Mouse (Mus musculus): ENCODE measurements around the gene Scarf2. TPM values are rescaled to one million over a fixed set of nuclear protein-coding genes. Genes with fewer than 3 reads are reported as not detected.

The Scarf2 gene
- polyA plus RNA-seq, 2 experiments = 51.3 to 232 TPM

DNA sequence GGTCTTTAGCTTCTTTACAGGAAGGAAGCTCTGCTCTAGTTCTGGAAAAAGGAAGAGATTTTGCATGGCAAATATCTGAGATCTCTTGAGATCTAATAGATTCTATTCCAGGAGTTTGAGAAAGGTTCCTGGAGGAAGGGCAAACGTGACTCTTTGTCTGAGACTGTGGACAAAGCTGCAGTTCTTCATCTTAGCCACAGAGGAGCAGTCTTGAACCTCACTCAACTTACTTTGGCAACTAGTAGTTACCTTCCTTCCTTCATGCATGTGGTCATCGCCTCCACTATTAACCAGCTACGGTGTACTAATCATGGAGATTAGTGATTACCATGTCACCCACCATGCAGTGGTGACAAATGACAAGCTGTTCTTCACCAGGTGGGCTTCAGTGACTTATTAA, 11.7 kb upstream of the Scarf2 start:
- DNase-seq (ENCODE audit: low spot score) = no peak
- Histone ChIP-seq H3K27me3 (ENCODE audit: control insufficient read depth, insufficient read depth, low read length) (no peaks in the 10 kb centered on the region), H3K9me3 (ENCODE audit: control insufficient read depth, low read length) (no peaks in the 10 kb centered on the region)

DNA sequence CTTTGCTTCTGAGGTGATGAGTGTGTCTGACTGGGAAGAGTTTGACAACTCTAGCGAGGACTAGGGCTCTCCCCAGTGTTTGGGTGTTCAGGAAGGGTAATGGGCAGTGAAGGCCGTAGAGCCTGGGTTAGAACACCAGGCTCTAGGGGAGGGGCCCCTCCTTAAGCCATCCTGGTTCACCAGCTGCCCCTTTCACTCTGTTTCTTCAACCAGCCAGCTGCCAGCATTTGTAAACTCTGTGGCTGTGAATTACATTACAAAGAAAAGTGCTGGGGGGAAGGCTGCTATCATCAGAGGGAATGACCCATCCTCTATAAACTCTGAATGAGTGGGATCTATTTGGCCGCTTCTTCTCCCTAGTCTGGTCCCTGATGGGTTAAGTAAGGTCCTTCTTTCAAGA, 4.4 kb upstream of the Scarf2 start:
- Histone ChIP-seq H3K9me3 (ENCODE audit: control insufficient read depth, low read length) (no peaks in the 10 kb centered on the region), H3K4me2 (replicated peaks; ENCODE audit: low read depth, low read length, severe bottlenecking) (no peak overlapping the region), H3K4me3 (replicated peaks; ENCODE audit: low read length) (no peak overlapping the region), H3K27me3 (ENCODE audit: control insufficient read depth, insufficient read depth, low read length) (no peaks in the 10 kb centered on the region), H3K4me1 (ENCODE audit: control insufficient read depth, insufficient read depth, low read length) (peaks cover 12% of the 10 kb centered on the region), H3K9ac (ENCODE audit: low read depth, low read length, severe bottlenecking) (no peak overlapping the region), H3K27ac (replicated peaks; ENCODE audit: low read depth, low read length) (no peak overlapping the region), H3K36me3 (ENCODE audit: control insufficient read depth, insufficient read depth, low read length) (peaks cover 57% of the 10 kb centered on the region)
- WGBS = 49% methylated on average over 3 of the region's 3 CpGs
- no peak for TF ChIP-seq POLR2A (IDR thresholded peaks at IDR 0.05; ENCODE audit: borderline replicate concordance, extremely low read depth, insufficient read depth, insufficient read length)
- ATAC-seq (ENCODE audit: low FRiP score, low read depth) (no peak), DNase-seq (ENCODE audit: low spot score) (no peak)

More for the DNA sequence above, 11.7 kb upstream of the Scarf2 start:
- 48% methylated on average over 3 of the region's 3 CpGs for WGBS
- H3K9ac ChIP-seq (ENCODE audit: low read depth, low read length, severe bottlenecking) = no peak overlapping the region
- H3K4me1 ChIP-seq (ENCODE audit: control insufficient read depth, insufficient read depth, low read length) = no peaks in the 10 kb centered on the region
- peaks cover 90% of the 10 kb centered on the region for H3K36me3 ChIP-seq (ENCODE audit: control insufficient read depth, insufficient read depth, low read length)
- no peak for ATAC-seq (ENCODE audit: low FRiP score, low read depth)
- no peak overlapping the region for H3K4me2 ChIP-seq (replicated peaks; ENCODE audit: low read depth, low read length, severe bottlenecking)
- H3K4me3 ChIP-seq (replicated peaks; ENCODE audit: low read length) = no peak overlapping the region
- H3K27ac ChIP-seq (replicated peaks; ENCODE audit: low read depth, low read length) = no peak overlapping the region
- no peak for TF ChIP-seq POLR2A (IDR thresholded peaks at IDR 0.05; ENCODE audit: borderline replicate concordance, extremely low read depth, insufficient read depth, insufficient read length)

DNA sequence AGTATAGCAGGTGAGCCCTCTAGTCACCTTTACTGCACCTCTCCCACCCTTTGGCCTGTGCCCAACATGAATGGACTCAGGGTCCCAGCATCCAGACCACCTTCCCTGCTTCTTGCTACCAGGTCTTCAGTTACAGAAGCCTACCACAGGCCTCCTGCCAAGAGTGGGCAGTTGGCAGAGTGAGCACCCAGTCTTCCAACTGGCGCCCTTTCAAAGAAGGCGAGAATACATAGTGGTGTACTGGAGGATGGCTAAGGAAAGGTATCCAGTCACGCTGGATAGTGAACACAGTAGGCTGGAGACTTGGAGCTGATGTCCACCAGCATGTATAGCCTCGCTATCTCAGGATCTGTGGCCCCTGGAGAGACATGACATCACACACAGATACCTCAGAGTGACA, 3.0 kb upstream of the Scarf2 start:
- DNase-seq (ENCODE audit: low spot score) (no peak), ATAC-seq (ENCODE audit: low FRiP score, low read depth) (no peak)
- Histone ChIP-seq H3K9ac (ENCODE audit: low read depth, low read length, severe bottlenecking) (no peak overlapping the region), H3K4me1 (ENCODE audit: control insufficient read depth, insufficient read depth, low read length) (peaks cover 16% of the 10 kb centered on the region), H3K9me3 (ENCODE audit: control insufficient read depth, low read length) (no peaks in the 10 kb centered on the region), H3K4me3 (replicated peaks; ENCODE audit: low read length) (no peak overlapping the region), H3K27ac (replicated peaks; ENCODE audit: low read depth, low read length) (no peak overlapping the region), H3K27me3 (ENCODE audit: control insufficient read depth, insufficient read depth, low read length) (no peaks in the 10 kb centered on the region), H3K4me2 (replicated peaks; ENCODE audit: low read depth, low read length, severe bottlenecking) (no peak overlapping the region), H3K36me3 (ENCODE audit: control insufficient read depth, insufficient read depth, low read length) (peaks cover 45% of the 10 kb centered on the region)
- TF ChIP-seq POLR2A (IDR thresholded peaks at IDR 0.05; ENCODE audit: borderline replicate concordance, extremely low read depth, insufficient read depth, insufficient read length) = no peak
- WGBS = 88% methylated on average over 4 of the region's 4 CpGs

DNA sequence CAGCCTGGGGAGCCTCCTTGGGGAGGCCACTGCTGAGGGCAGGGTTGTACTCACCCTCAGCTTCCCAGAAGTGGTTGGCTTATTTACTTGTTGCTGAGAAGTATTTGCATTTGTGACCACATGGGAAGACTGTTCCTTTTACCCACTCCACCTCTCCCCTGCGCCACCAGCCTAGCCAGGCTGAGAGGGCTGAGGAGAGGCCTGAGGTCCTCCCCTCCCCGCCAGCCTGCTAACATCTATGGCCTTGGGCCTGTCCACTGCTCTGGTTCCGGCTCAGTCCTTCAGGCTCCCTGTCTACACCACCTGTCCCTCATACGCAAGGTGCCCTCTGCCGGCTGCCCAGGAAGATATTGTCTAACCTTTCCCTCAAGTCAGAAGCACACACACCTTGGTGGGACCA, 1.4 kb upstream of the Scarf2 start:
- Histone ChIP-seq H3K4me3 (replicated peaks; ENCODE audit: low read length) (no peak overlapping the region), H3K4me2 (replicated peaks; ENCODE audit: low read depth, low read length, severe bottlenecking) (no peak overlapping the region), H3K36me3 (ENCODE audit: control insufficient read depth, insufficient read depth, low read length) (peaks cover 36% of the 10 kb centered on the region), H3K9me3 (ENCODE audit: control insufficient read depth, low read length) (no peaks in the 10 kb centered on the region), H3K4me1 (ENCODE audit: control insufficient read depth, insufficient read depth, low read length) (peaks cover 30% of the 10 kb centered on the region), H3K27ac (replicated peaks; ENCODE audit: low read depth, low read length) (0 out of 2 replicates have a peak overlapping the region, but pooled peaks have one; percentile 96), H3K9ac (ENCODE audit: low read depth, low read length, severe bottlenecking) (no peak overlapping the region), H3K27me3 (ENCODE audit: control insufficient read depth, insufficient read depth, low read length) (no peaks in the 10 kb centered on the region)
- no peak for ATAC-seq (ENCODE audit: low FRiP score, low read depth)
- WGBS = 62% methylated on average over 5 of the region's 5 CpGs
- DNase-seq (ENCODE audit: low spot score) = no peak
- no peak for TF ChIP-seq POLR2A (IDR thresholded peaks at IDR 0.05; ENCODE audit: borderline replicate concordance, extremely low read depth, insufficient read depth, insufficient read length)

DNA sequence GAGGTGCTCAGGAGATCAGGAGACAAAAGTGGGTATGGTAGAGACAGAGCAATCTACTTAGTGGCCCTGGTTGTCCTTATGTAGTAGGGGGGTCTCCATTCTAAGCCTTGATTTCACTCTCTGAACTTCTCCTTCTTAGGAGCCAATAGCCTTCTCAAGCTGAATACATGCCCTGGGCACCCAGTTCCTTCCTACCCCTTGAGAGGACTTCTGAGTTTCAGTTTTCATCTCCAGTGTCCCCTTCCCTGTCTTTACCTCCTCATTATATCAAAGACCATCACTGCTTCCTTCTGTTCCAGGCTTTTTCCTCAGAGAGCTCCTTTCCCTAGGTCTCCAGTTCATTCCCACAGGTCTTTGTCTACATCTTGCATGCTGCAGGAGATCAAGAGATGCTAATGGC, 563 bp upstream of the Scarf2 start:
- Histone ChIP-seq H3K4me2 (replicated peaks; ENCODE audit: low read depth, low read length, severe bottlenecking) (peak overlapping the region; percentile 81), H3K27me3 (ENCODE audit: control insufficient read depth, insufficient read depth, low read length) (no peaks in the 10 kb centered on the region), H3K27ac (replicated peaks; ENCODE audit: low read depth, low read length) (peak overlapping the region; percentile 96), H3K36me3 (ENCODE audit: control insufficient read depth, insufficient read depth, low read length) (peaks cover 27% of the 10 kb centered on the region), H3K9ac (ENCODE audit: low read depth, low read length, severe bottlenecking) (peak overlapping the region; percentile 98), H3K9me3 (ENCODE audit: control insufficient read depth, low read length) (no peaks in the 10 kb centered on the region), H3K4me1 (ENCODE audit: control insufficient read depth, insufficient read depth, low read length) (peaks cover 39% of the 10 kb centered on the region), H3K4me3 (replicated peaks; ENCODE audit: low read length) (peak overlapping the region; percentile 95)
- no peak for ATAC-seq (ENCODE audit: low FRiP score, low read depth)
- no peak for DNase-seq (ENCODE audit: low spot score)
- no peak for TF ChIP-seq POLR2A (IDR thresholded peaks at IDR 0.05; ENCODE audit: borderline replicate concordance, extremely low read depth, insufficient read depth, insufficient read length)
